Mouse (Mus musculus): ENCODE measurements around the gene Gtf3a. TPM values are rescaled to one million over a fixed set of nuclear protein-coding genes. Genes with fewer than 3 reads are reported as not detected.
A peak's percentile ranks its signal among the peaks of the same experiment; 100 is the strongest.
"Not testable (repeated sequence)": the region's sequence is repeated elsewhere in the genome, so short reads cannot be mapped to it uniquely, and the experiment has no call there.

The Gtf3a gene
- total and polyA plus RNA-seq, 2 experiments from 2014 or later = 61.3 to 104 TPM

DNA sequence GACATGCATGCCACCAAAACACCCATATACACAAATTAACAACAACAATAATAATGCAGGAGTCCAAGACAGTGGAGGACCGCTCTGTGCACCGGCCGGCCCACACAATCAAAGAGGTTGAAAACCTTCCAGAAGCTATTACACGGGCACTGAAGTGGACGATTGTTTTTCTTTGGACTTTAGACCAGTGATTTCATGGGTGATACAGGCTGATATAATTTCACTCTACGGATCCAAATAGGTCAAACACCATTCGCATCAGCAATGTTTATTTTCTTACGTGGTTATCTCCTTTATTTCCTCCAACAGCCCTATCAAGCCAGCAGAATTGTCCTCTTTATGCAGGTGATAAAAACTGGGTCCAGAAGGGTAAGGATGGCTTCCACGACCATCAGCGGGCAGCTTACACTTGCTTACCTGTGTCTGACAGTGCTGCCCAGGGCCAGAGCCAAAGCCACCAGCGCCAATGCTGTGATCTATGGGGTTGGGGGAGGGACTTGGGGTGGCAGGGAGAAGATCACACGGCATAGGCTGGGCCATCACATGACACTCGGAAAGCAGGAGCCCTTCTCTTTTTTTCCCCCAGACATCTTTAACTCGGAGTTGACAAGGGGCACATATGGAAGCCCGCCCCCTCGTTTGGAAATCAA, 16.4 kb upstream of the Gtf3a start:
- H3K9me3 ChIP-seq (ENCODE audit: low read length) = no peaks in the 10 kb centered on the region
- WGBS = 85% methylated on average over 16 of the region's 16 CpGs
- no peak overlapping the region for H3K27ac ChIP-seq (ENCODE audit: low read depth, low read length)
- TF ChIP-seq CTCF (IDR thresholded peaks at IDR 0.05) = no peak
- no peak for DNase-seq (ENCODE audit: low spot score)
- no peaks in the 10 kb centered on the region for H3K36me3 ChIP-seq (ENCODE audit: insufficient read depth, low read length)
- no peaks in the 10 kb centered on the region for H3K27me3 ChIP-seq (ENCODE audit: insufficient read depth, low read length)
- H3K4me1 ChIP-seq (ENCODE audit: insufficient read depth, low read length) = no peaks in the 10 kb centered on the region
- H3K4me2 ChIP-seq (ENCODE audit: low read depth, low read length, poor library complexity, severe bottlenecking) = no peak overlapping the region
- no peak overlapping the region for H3K4me3 ChIP-seq (ENCODE audit: low read depth, low read length)
- no peak overlapping the region for H3K9ac ChIP-seq (replicated peaks; ENCODE audit: low read length, poor library complexity, severe bottlenecking)
- ATAC-seq (ENCODE audit: low FRiP score) = no peak

DNA sequence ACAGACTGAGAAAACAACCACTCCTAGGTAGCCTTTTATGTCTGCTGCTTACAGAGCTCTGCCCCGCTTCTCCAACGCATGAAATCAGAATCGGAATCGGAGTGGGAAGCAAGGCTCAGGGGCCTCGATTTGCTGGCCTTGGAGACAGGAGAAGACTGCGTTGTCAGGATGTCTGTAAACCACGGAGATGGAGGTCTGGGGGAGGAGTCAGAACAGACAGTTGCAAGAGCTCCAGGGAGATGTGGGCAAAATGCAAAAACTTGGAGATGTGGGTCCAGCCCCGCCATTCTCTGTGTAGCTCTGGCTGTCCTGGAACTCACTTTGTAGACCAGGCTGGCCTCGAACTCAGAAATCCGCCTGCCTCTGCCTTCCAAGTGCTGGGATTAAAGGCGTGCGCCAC, 15.0 kb upstream of the Gtf3a start:
- Histone ChIP-seq H3K4me1 (ENCODE audit: insufficient read depth, low read length) (no peaks in the 10 kb centered on the region), H3K27ac (ENCODE audit: low read depth, low read length) (no peak overlapping the region), H3K36me3 (ENCODE audit: insufficient read depth, low read length) (no peaks in the 10 kb centered on the region), H3K4me3 (ENCODE audit: low read depth, low read length) (no peak overlapping the region), H3K4me2 (ENCODE audit: low read depth, low read length, poor library complexity, severe bottlenecking) (no peak overlapping the region), H3K9me3 (ENCODE audit: low read length) (no peaks in the 10 kb centered on the region), H3K9ac (replicated peaks; ENCODE audit: low read length, poor library complexity, severe bottlenecking) (no peak overlapping the region), H3K27me3 (ENCODE audit: insufficient read depth, low read length) (no peaks in the 10 kb centered on the region)
- DNase-seq (ENCODE audit: low spot score) (no peak), ATAC-seq (ENCODE audit: low FRiP score) (no peak)
- 87% methylated on average over 12 of the region's 12 CpGs for WGBS
- no peak for TF ChIP-seq CTCF (IDR thresholded peaks at IDR 0.05)

DNA sequence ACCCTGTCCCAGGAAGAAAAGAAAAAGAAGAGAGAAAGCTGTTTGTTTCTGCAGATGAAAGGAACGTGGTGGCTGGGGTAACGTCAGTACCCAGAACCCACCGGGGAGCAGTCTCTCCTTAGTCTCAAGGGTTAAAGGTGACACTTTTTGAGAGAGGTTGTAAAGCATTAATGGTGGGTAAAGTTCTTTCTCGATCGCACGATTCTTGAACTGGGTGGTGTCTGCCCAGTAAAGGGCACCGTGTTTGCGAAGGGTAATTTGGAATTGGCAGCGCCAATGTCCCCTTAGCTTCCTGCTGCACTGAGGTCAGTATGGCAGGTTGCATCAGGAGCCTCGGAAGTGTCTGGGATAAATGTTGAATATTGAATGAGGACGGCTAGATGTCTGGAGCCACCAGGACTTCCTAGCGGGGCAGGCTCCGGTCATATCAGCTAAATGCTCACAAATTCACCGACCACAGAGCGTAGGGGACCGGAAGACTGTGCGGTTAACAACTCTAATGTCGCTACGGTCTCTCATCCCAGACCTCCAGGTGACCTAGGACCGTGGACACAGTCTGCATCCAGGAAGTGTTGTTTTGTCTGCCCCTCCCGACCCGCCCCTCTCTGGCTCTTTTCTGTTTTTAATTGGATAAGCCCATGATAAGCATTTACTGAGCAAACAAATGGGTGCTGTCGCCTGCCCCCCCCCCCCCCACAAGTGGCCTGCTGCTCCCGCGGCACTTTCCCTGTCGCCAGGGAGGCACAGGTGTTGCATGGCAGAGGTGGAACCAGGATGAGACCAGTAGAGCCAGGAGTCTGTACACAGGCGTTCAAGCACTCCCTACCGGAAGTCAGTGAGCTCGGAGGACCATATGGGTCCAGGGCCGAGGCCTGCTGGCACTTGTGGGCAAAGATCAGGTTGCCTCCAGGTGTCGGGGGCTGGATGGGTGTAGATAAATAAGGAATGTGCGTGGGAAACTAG, 10.6 kb upstream of the Gtf3a start:
- 89% methylated on average over 32 of the region's 32 CpGs for WGBS
- no peak overlapping the region for H3K27ac ChIP-seq (ENCODE audit: low read depth, low read length)
- no peaks in the 10 kb centered on the region for H3K9me3 ChIP-seq (ENCODE audit: low read length)
- no peak for TF ChIP-seq CTCF (IDR thresholded peaks at IDR 0.05)
- H3K4me1 ChIP-seq (ENCODE audit: insufficient read depth, low read length) = no peaks in the 10 kb centered on the region
- H3K4me3 ChIP-seq (ENCODE audit: low read depth, low read length) = no peak overlapping the region
- H3K4me2 ChIP-seq (ENCODE audit: low read depth, low read length, poor library complexity, severe bottlenecking) = no peak overlapping the region
- no peaks in the 10 kb centered on the region for H3K27me3 ChIP-seq (ENCODE audit: insufficient read depth, low read length)
- H3K9ac ChIP-seq (replicated peaks; ENCODE audit: low read length, poor library complexity, severe bottlenecking) = no peak overlapping the region
- DNase-seq (ENCODE audit: low spot score) = no peak
- ATAC-seq (ENCODE audit: low FRiP score) = no peak
- no peaks in the 10 kb centered on the region for H3K36me3 ChIP-seq (ENCODE audit: insufficient read depth, low read length)

DNA sequence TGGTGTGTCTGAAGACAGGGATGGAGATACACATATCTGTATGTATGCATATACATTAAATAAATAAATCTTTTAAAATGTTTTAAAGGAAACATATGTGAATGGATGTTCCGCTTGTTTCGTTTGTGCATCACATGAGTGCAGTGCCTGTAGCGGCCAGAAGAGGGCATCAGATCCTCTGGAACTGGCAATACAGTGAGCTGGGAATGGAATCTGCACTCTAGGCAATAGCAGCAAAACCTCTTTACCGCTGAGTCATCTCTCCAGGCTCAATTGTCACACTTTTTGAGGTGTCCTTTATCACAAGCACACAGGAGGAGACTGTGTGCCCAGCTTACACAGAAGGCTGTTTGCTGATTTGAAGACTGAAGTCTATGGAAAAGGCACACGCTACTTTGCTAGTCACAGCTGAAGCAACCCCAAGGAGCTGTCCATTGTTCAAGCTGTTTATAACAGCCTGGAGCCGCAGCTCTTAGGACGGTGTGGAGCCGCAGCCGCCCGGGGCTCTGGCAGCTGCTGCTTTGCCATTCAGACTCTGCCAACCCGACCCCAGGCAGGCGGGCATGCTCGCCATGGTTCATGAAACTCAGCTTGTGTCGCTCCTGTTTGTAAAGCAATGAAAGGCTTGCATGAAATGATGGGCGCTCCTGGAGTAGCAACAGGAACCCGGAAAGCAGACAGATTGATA, 9.2 kb upstream of the Gtf3a start:
- H3K27ac ChIP-seq (ENCODE audit: low read depth, low read length) = no peak overlapping the region
- peak; percentile 74 for TF ChIP-seq CTCF (IDR thresholded peaks at IDR 0.05)

DNA sequence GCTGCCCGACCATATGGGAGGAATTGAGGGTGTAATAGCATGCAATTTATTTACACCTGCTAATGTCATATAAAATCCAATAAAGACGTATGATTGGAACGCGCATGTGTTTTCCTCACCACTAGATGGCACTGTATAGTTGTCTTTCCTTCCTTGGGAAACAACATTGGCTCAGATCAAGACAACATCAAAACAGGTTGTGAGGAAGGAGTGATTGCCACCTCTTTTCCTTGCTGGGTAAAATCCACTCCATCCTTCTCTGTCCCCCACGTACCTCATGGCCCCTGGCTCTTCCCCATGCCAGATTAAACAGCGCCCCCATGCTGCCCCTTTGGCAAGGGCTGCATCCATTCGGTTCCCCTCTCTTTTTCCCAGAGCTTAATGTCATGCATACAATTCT, 8.2 kb upstream of the Gtf3a start:
- Histone ChIP-seq H3K4me3 (ENCODE audit: low read depth, low read length) (no peak overlapping the region), H3K27me3 (ENCODE audit: insufficient read depth, low read length) (no peaks in the 10 kb centered on the region), H3K36me3 (ENCODE audit: insufficient read depth, low read length) (no peaks in the 10 kb centered on the region), H3K9me3 (ENCODE audit: low read length) (no peaks in the 10 kb centered on the region), H3K27ac (ENCODE audit: low read depth, low read length) (no peak overlapping the region), H3K4me1 (ENCODE audit: insufficient read depth, low read length) (no peaks in the 10 kb centered on the region), H3K4me2 (ENCODE audit: low read depth, low read length, poor library complexity, severe bottlenecking) (no peak overlapping the region), H3K9ac (replicated peaks; ENCODE audit: low read length, poor library complexity, severe bottlenecking) (no peak overlapping the region)
- peak; percentile 89 for TF ChIP-seq CTCF (IDR thresholded peaks at IDR 0.05)
- 18% methylated on average over 7 of the region's 7 CpGs for WGBS
- DNase-seq (ENCODE audit: low spot score) (peak; percentile 72), ATAC-seq (ENCODE audit: low FRiP score) (no peak)

More for the DNA sequence above, 9.2 kb upstream of the Gtf3a start:
- Histone ChIP-seq H3K27me3 (ENCODE audit: insufficient read depth, low read length) (no peaks in the 10 kb centered on the region), H3K4me3 (ENCODE audit: low read depth, low read length) (no peak overlapping the region), H3K36me3 (ENCODE audit: insufficient read depth, low read length) (no peaks in the 10 kb centered on the region), H3K9me3 (ENCODE audit: low read length) (no peaks in the 10 kb centered on the region), H3K4me1 (ENCODE audit: insufficient read depth, low read length) (no peaks in the 10 kb centered on the region), H3K4me2 (ENCODE audit: low read depth, low read length, poor library complexity, severe bottlenecking) (no peak overlapping the region), H3K9ac (replicated peaks; ENCODE audit: low read length, poor library complexity, severe bottlenecking) (no peak overlapping the region)
- WGBS = 58% methylated on average over 16 of the region's 16 CpGs
- DNase-seq (ENCODE audit: low spot score) (peak; percentile 66), ATAC-seq (ENCODE audit: low FRiP score) (no peak)

DNA sequence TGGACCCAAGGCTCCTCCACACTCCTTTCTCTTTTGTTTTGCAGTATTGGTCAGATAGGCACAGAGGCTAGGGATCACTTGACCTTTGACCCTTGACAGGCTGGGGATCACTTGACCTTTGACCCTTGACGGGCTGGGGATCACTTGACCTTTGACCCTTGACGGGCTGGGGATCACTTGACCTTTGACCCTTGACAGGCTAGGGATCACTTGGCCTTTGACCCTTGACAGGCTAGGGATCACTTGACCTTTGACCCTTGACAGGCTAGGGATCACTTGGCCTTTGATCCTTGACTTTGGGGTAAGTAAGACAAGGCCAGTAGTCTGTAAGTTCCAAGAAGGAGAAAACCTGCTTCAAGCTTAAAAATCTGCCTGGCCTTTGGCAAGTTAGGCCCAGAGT, 6.5 kb upstream of the Gtf3a start:
- WGBS = 45% methylated on average over 2 of the region's 2 CpGs
- not testable (repeated sequence) for DNase-seq (ENCODE audit: low spot score); H3K4me3 ChIP-seq (ENCODE audit: low read depth, low read length); ATAC-seq (ENCODE audit: low FRiP score); H3K36me3 ChIP-seq (ENCODE audit: insufficient read depth, low read length); H3K9me3 ChIP-seq (ENCODE audit: low read length); H3K4me2 ChIP-seq (ENCODE audit: low read depth, low read length, poor library complexity, severe bottlenecking); H3K4me1 ChIP-seq (ENCODE audit: insufficient read depth, low read length); H3K27me3 ChIP-seq (ENCODE audit: insufficient read depth, low read length); H3K27ac ChIP-seq (ENCODE audit: low read depth, low read length); H3K9ac ChIP-seq (replicated peaks; ENCODE audit: low read length, poor library complexity, severe bottlenecking)
